Mouse (Mus musculus) forebrain, postnatal 0 days (tissue): ENCODE results near the gene Gpr132. TPM values are rescaled to one million over a fixed set of nuclear protein-coding genes. Genes with fewer than 3 reads are reported as not detected.

Experiments used
- ATAC-seq: fragments of 200-750 bp; cut with Nextera tagmentation; 2 replicates; pipeline ENCODE4 v1.8.0; 2017; ENCODE audit warnings: mild to moderate bottlenecking, moderate library complexity
- DNase-seq: peaks from one replicate; pipeline ENCODE4 v3.0.0-alpha.2; 2015
- H3K27ac ChIP-seq: fragments of 300-500 bp; sonication (generic); 2 replicates; pipeline ENCODE4 v1.5.1; 2014; ENCODE audit warnings: low read depth, mild to moderate bottlenecking, antibody characterized with exemption, low read length, moderate library complexity, mixed read lengths
- H3K27me3 ChIP-seq: fragments of 300-500 bp; sonication (generic); 2 replicates; pipeline ENCODE4 v1.6.1; 2014; ENCODE audit warnings: mild to moderate bottlenecking, low read length, mixed read lengths; ENCODE audit not compliant: insufficient read depth
- H3K36me3 ChIP-seq: fragments of 300-500 bp; sonication (generic); 2 replicates; pipeline ENCODE4 v1.6.1; 2014; ENCODE audit warnings: mild to moderate bottlenecking, moderate library complexity; ENCODE audit not compliant: insufficient read depth
- H3K4me1 ChIP-seq: fragments of 300-500 bp; sonication (generic); 2 replicates; pipeline ENCODE4 v1.6.1; 2014; ENCODE audit warnings: antibody characterized with exemption; ENCODE audit not compliant: insufficient read depth
- H3K4me2 ChIP-seq: fragments of 300-500 bp; sonication (generic); 2 replicates; pipeline ENCODE4 v1.6.1; 2014; ENCODE audit warnings: low read depth, mild to moderate bottlenecking, moderate library complexity
- H3K4me3 ChIP-seq: fragments of 300-500 bp; sonication (generic); 2 replicates; pipeline ENCODE4 v1.5.1; 2014; ENCODE audit warnings: low read depth, low read length, mixed read lengths
- H3K9ac ChIP-seq: fragments of 300-500 bp; sonication (generic); 2 replicates; pipeline ENCODE4 v1.6.1; 2014; ENCODE audit warnings: mild to moderate bottlenecking
- H3K9me3 ChIP-seq: fragments of 300-500 bp; sonication (generic); 2 replicates; pipeline ENCODE4 v1.6.1; 2016; ENCODE audit warnings: low read length
- CTCF ChIP-seq: sonication (generic); IDR thresholded peaks from 2 replicates; pipeline ENCODE4 v1.5.1; 2016; ENCODE audit warnings: antibody characterized with exemption, control low read depth, low read depth
- WGBS: fragments of 180-500 bp; shearing (Covaris S2); extraction: QIAGEN DNeasy Blood & Tissue Kit; methylation state at CpG from one replicate; pipeline ENCODE4 v1.1.7; 2014; 5-methylcytosine and 5-hydroxymethylcytosine counted together
- polyA plus RNA-seq: library from polyadenylated mRNA; unstranded; fragments of >200 nt; fragmentation: Nextera tagmentation; extraction: Ambion mirVana; gene quantifications from 2 replicates; pipeline ENCODE4 v1.2.1, GENCODE M21; 2015
- total RNA-seq: library from RNA; depleted of rRNA; stranded (reverse); fragments of >200 nt; gene quantifications from 2 replicates; pipeline ENCODE4 v1.2.3, GENCODE M21; 2014; rRNA removed

Gene Gpr132
- total and polyA plus RNA-seq, 2 experiments from 2014 or later: 0.10 TPM; not detected in 1

DNA sequence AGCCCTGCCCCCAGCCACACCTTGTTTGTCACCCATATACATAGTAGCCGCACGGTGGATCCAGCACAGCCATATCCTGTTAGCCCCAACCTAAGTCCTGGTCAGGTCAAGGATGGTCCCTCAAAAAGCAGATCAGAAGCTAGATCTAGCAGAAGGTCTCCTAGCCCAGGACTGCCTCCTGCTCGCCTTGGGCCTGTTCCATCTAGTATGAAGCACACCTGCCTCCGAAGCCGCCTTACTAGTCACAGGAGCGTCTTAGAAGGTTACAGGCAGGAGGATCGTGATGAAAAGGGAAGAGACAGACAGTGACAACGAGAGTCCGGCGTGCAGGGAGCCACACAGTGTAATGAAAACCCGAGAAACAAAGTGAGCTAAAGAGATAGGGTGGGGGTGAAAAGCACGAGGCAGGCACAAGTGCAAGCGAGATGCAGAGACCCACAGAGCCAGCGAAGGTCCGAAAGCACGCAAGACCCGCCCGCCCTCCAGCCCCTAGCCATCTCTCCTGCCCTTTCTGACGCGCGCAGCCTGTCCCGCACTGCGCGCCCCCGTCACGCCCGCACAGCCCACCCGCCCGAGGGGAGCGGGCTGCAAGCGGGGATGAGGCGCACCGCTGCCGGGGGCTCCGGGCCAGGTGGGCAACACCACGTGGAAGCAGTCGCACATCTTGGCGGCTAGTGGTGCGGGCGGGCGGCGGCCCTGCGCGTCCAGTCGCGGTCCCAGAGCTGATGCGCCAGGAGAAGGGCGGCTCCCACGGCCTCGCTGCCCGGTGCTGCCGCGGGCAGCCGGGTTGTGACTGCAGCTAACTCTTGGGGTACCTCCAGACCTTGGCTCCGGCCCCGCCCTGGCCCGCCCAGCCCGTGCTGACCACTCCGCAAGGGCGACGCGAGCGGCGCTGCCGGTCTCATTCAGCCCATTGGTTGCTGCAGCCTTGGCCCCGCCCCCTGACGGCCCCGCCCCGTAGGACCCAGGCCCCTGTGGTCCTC lies 65.9 kb downstream of the Gpr132 start, which contains the start of gene Ahnak2:
Ahnak2 (minus strand) TSS at position 794 of the 983 bp plus-strand sequence.
- H3K4me2 ChIP-seq: peak within 1 kb of the TSS; percentile 99
- peaks cover 4% of the 10 kb centered on the region; the same call in 1 of the 2 replicates for H3K4me1 ChIP-seq
- H3K27me3 ChIP-seq: no peaks in the 10 kb centered on the region; the same call in none of the 2 replicates
- 4% methylated on average over 66 of the region's 69 CpGs for WGBS
- no peaks in the 10 kb centered on the region for H3K9me3 ChIP-seq
- no peak for TF ChIP-seq CTCF
- H3K27ac ChIP-seq: no peak within 1 kb of the TSS
- H3K36me3 ChIP-seq: no peaks in the 10 kb centered on the region
- ATAC-seq (peak; percentile 55), DNase-seq (peak; percentile 40)
- peak within 1 kb of the TSS; percentile 72 for H3K9ac ChIP-seq
- peak within 1 kb of the TSS; percentile 59 for H3K4me3 ChIP-seq

Other genes with a start within 250 kb of the Gpr132 start
- gene Adssl1, start 248.2 kb downstream of the Gpr132 start, total RNA-seq: 1.8 and 2.2 TPM in 2 replicates
- gene Adssl1, start 248.2 kb downstream of the Gpr132 start, polyA plus RNA-seq: 3.4 and 4.7 TPM in 2 replicates
- gene Siva1, start 223.5 kb downstream of the Gpr132 start, total RNA-seq: 28.0 and 31.4 TPM in 2 replicates
- gene Siva1, start 223.5 kb downstream of the Gpr132 start, polyA plus RNA-seq: 50.5 and 61.5 TPM in 2 replicates
- 213 and 215 TPM in 2 replicates for gene Akt1, start 193.3 kb downstream of the Gpr132 start, total RNA-seq
- gene Akt1, start 193.3 kb downstream of the Gpr132 start, polyA plus RNA-seq: 117 TPM in 2 replicates
- 1.0 and 3.5 TPM in 2 replicates for gene Zbtb42, start 189.4 kb downstream of the Gpr132 start, total RNA-seq
- 0.77 and 1.2 TPM in 2 replicates for gene Zbtb42, start 189.4 kb downstream of the Gpr132 start, polyA plus RNA-seq
- gene Cep170b, start 147.8 kb downstream of the Gpr132 start, total RNA-seq: 67.0 and 86.7 TPM in 2 replicates
- 22.4 and 31.6 TPM in 2 replicates for gene Cep170b, start 147.8 kb downstream of the Gpr132 start, polyA plus RNA-seq
- 6.2 and 7.3 TPM in 2 replicates for gene Pld4, start 107.6 kb downstream of the Gpr132 start, total RNA-seq
- 8.0 and 8.1 TPM in 2 replicates for gene Pld4, start 107.6 kb downstream of the Gpr132 start, polyA plus RNA-seq
- gene Ahnak2, start 65.6 kb downstream of the Gpr132 start, total RNA-seq: 2.5 and 3.0 TPM in 2 replicates
- gene Ahnak2, start 65.6 kb downstream of the Gpr132 start, polyA plus RNA-seq: 0.88 and 1.3 TPM in 2 replicates
- gene Clba1, start 59.3 kb downstream of the Gpr132 start, total RNA-seq: 17.6 and 19.5 TPM in 2 replicates
- gene Clba1, start 59.3 kb downstream of the Gpr132 start, polyA plus RNA-seq: 23.5 and 26.1 TPM in 2 replicates
- 28.8 and 31.3 TPM in 2 replicates for gene Cdca4, start 38.8 kb downstream of the Gpr132 start, total RNA-seq
- gene Cdca4, start 38.8 kb downstream of the Gpr132 start, polyA plus RNA-seq: 29.7 and 33.0 TPM in 2 replicates
- gene Jag2, start 61.5 kb upstream of the Gpr132 start, total RNA-seq: 66.9 and 69.4 TPM in 2 replicates
- 5.5 and 7.9 TPM in 2 replicates for gene Jag2, start 61.5 kb upstream of the Gpr132 start, polyA plus RNA-seq
- 22.2 and 31.5 TPM in 2 replicates for gene Nudt14, start 73.9 kb upstream of the Gpr132 start, total RNA-seq
- 55.5 and 60.4 TPM in 2 replicates for gene Nudt14, start 73.9 kb upstream of the Gpr132 start, polyA plus RNA-seq
- gene Btbd6, start 108.3 kb upstream of the Gpr132 start, total RNA-seq: 60.4 and 60.5 TPM in 2 replicates
- gene Btbd6, start 108.3 kb upstream of the Gpr132 start, polyA plus RNA-seq: 46.7 and 54.3 TPM in 2 replicates
- 47.6 and 54.4 TPM in 2 replicates for gene Brf1, start 132.5 kb upstream of the Gpr132 start, total RNA-seq
- 32.3 and 40.2 TPM in 2 replicates for gene Brf1, start 132.5 kb upstream of the Gpr132 start, polyA plus RNA-seq
- gene Pacs2, start 146.3 kb upstream of the Gpr132 start, total RNA-seq: 103 and 116 TPM in 2 replicates
- 14.3 and 23.2 TPM in 2 replicates for gene Pacs2, start 146.3 kb upstream of the Gpr132 start, polyA plus RNA-seq
- 0.54 and 1.7 TPM in 2 replicates for gene Tex22, start 206.3 kb upstream of the Gpr132 start, total RNA-seq
- gene Tex22, start 206.3 kb upstream of the Gpr132 start, polyA plus RNA-seq: not detected in 2 replicates
- 49.2 and 59.3 TPM in 2 replicates for gene Mta1, start 230.1 kb upstream of the Gpr132 start, total RNA-seq
- 13.6 and 13.8 TPM in 2 replicates for gene Mta1, start 230.1 kb upstream of the Gpr132 start, polyA plus RNA-seq